Mouse (Mus musculus) urinary bladder, postnatal 25 days (tissue): Measurements from ENCODE around the gene Rubcnl.

ENCODE experiments used
- DNase-seq: peaks from one replicate; pipeline ENCODE4 v3.0.0; 2022; ENCODE audit warnings: low spot score

The Rubcnl gene

GRCm38 (mm10) chr14:75071091-75071490 is 55.3 kb downstream of the Rubcnl start:
- DNase-seq, result no peak

GRCm38 (mm10) chr14:75075299-75076180 is 59.7 kb downstream of the Rubcnl start:
- no peak for DNase-seq

- no peak for DNase-seq
These were observed 62.1 kb downstream of the Rubcnl start for GRCm38 (mm10) chr14:75077946-75078345.
